Mouse (Mus musculus) cortical plate, adult 2 months (tissue): Measurements from ENCODE around the gene Tmem229b.

Source experiments
- CTCF ChIP-seq: fragments of 200-500 bp; IDR thresholded peaks from 2 replicates; pipeline ENCODE4 v1.5.1; 2011; ENCODE audit warnings: mild to moderate bottlenecking, control low read depth, low read length; ENCODE audit not compliant: insufficient read depth; ENCODE audit errors: extremely low read depth
- POLR2A ChIP-seq: fragments of 200-500 bp; IDR thresholded peaks from 2 replicates; pipeline ENCODE4 v1.6.1; 2011; ENCODE audit warnings: mild to moderate bottlenecking, low read length, control low read depth; ENCODE audit not compliant: insufficient read depth; ENCODE audit errors: extremely low read depth

DNA sequence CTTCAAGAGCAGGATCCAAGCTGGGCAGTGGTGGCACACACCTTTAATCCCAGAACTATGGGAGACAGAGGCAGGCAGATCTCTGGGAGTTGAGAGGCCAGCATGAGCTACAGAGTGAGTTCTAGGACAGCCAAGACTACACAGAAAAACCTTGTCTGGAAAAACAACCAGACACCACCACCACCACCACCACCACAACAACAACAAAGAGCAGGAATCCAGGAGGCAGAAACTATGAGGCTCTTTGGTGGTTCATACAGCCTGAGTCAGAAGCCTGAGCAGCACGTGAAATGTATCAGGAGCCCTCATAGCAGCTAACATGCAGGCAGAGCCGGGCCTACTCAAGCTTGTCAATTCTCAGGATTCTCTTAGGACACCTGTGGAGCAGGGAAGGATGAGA, 26.3 kb downstream of the Tmem229b start:
- TF ChIP-seq CTCF (no peak), POLR2A (no peak)
